Mouse (Mus musculus) ES-Bruce4 (cell line): ENCODE measurements around the gene Ndufa11. TPM values are rescaled to one million over a fixed set of nuclear protein-coding genes. Genes with fewer than 3 reads are reported as not detected.

ENCODE experiments used
- H3K27ac ChIP-seq: 2 replicates; pipeline ENCODE4 v1.5.1; 2012; ENCODE audit warnings: low read length, inconsistent platforms; ENCODE audit not compliant: insufficient read depth
- H3K27me3 ChIP-seq: 2 replicates; pipeline ENCODE4 v1.6.1; 2012; ENCODE audit warnings: mild to moderate bottlenecking, low read length, inconsistent platforms; ENCODE audit not compliant: control insufficient read depth, poor library complexity, insufficient read depth, severe bottlenecking
- H3K36me3 ChIP-seq: 2 replicates; pipeline ENCODE4 v1.6.1; 2012; ENCODE audit warnings: inconsistent platforms, mild to moderate bottlenecking, low read length, moderate library complexity; ENCODE audit not compliant: control insufficient read depth, poor library complexity, insufficient read depth, severe bottlenecking
- H3K4me1 ChIP-seq: one replicate; pipeline ENCODE4 v1.8.1; 2011; ENCODE audit warnings: low read length; ENCODE audit not compliant: control insufficient read depth, insufficient read depth
- H3K4me3 ChIP-seq: 2 replicates; pipeline ENCODE4 v1.5.1; 2011; ENCODE audit warnings: low read depth, mild to moderate bottlenecking, low read length
- H3K9ac ChIP-seq: 2 replicates; pipeline ENCODE4 v1.6.1; 2012; ENCODE audit warnings: low read depth, mild to moderate bottlenecking, inconsistent platforms; ENCODE audit not compliant: poor library complexity, severe bottlenecking
- H3K9me3 ChIP-seq: replicated peaks from 2 replicates; pipeline ENCODE4 v1.6.1; 2012; ENCODE audit warnings: mild to moderate bottlenecking, low read length, inconsistent platforms; ENCODE audit not compliant: control insufficient read depth, poor library complexity, insufficient read depth, severe bottlenecking
- CTCF ChIP-seq: IDR thresholded peaks from one replicate; pipeline ENCODE4 v1.8.1; 2011; ENCODE audit warnings: low read depth, low read length
- EP300 ChIP-seq: IDR thresholded peaks from 2 replicates; pipeline ENCODE4 v1.6.1; 2011; ENCODE audit warnings: low read depth, low read length; ENCODE audit not compliant: insufficient read depth
- POLR2A ChIP-seq: IDR thresholded peaks from one replicate; pipeline ENCODE4 v1.8.1; 2011; ENCODE audit warnings: low read length; ENCODE audit not compliant: insufficient read depth
- polyA plus RNA-seq: library from polyadenylated mRNA; stranded (reverse); fragments of >200 nt; gene quantifications from 2 replicates; pipeline ENCODE4 v1.2.4, GENCODE M21; 2011; ENCODE audit warnings: low read depth; ENCODE audit not compliant: missing spikeins, insufficient read depth, insufficient read length

Ndufa11 gene
- polyA plus RNA-seq, 1 experiment, result 152 TPM

DNA sequence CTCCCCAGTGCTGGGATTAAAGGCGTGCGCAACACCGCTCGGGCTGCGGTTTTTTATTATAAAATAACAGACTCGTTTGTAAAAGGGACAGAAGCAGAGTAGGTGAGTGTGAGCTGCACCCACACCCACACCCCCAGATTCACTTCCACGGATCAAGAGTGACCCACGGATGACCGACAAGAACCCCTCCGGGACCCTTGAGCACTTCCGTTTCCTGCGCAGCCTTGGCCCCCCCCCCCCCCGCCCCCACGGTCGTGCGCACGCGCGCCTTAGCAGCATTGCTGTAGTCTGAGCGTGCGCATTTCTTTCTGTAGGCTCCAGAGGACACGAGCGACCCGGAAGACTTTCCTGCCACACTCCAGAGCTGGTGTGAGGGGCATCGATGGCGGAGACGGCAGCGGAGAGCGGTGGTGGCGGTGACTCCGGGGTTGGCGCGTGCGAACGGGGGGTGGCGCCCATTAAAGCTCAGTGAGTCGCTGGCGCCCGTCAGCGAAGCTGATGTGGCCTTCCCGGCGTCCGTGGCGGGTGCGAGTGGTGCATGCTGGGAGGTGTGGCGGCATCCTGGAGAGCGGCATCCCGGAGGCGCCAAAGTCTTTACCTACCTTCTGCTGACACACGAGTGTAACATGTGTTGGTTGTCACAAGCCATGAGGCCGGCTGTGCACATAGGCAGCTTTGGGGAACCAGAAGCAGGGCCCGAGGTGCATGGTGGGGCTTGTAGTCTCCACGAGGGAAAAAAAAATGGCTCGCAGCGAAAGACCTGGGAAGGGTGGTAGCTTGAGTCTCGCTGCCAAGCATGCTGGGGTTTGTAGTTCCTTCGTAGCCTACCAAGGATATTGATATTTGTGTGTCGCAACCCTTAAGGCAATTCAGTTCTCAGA, 47.1 kb downstream of the Ndufa11 start, which contains the start of gene Dus3l:
Gene Dus3l (plus strand): TSS at position 284 of the 881 bp plus-strand sequence.
- no peaks in the 10 kb centered on the region; the same call in 1 of the 2 replicates for H3K36me3 ChIP-seq
- H3K9me3 ChIP-seq, result no peaks in the 10 kb centered on the region
- peak within 1 kb of the TSS; percentile 92 for H3K9ac ChIP-seq
- H3K27me3 ChIP-seq, result no peaks in the 10 kb centered on the region
- no peaks in the 10 kb centered on the region for H3K4me1 ChIP-seq
- H3K27ac ChIP-seq, result peak within 1 kb of the TSS; percentile 72
- no peak for TF ChIP-seq CTCF
- peak; percentile 52 for TF ChIP-seq POLR2A
- peak within 1 kb of the TSS; percentile 92 for H3K4me3 ChIP-seq

DNA sequence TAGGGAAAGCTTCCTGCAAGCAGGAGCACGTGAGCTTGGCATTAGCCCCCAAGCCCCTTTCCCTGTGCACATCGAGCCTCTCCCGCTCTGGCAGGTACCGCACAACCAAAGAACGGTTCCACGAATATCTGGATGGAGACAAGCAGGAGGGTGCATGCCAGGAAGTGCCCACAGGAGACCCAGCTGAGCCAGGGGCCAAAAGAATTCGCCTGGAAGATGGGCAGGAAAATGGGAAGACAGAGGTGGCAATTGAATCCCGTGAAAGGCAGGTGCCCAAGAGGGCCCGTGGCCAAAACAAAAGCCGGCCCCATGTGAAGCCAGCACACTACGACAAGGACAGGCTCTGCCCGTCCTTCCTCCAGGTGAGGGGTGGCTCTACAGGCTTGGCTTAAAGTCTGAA, 47.9 kb downstream of the Ndufa11 start:
- H3K4me1 ChIP-seq, result no peaks in the 10 kb centered on the region
- H3K36me3 ChIP-seq, result no peaks in the 10 kb centered on the region; the same call in 1 of the 2 replicates
- no peaks in the 10 kb centered on the region for H3K27me3 ChIP-seq
- H3K4me3 ChIP-seq, result peak overlapping the region; percentile 92
- peak overlapping the region; percentile 92 for H3K9ac ChIP-seq
- no peaks in the 10 kb centered on the region for H3K9me3 ChIP-seq
- H3K27ac ChIP-seq, result no peak overlapping the region
- no peak for TF ChIP-seq CTCF
- TF ChIP-seq EP300, result no peak
- no peak for TF ChIP-seq POLR2A

DNA sequence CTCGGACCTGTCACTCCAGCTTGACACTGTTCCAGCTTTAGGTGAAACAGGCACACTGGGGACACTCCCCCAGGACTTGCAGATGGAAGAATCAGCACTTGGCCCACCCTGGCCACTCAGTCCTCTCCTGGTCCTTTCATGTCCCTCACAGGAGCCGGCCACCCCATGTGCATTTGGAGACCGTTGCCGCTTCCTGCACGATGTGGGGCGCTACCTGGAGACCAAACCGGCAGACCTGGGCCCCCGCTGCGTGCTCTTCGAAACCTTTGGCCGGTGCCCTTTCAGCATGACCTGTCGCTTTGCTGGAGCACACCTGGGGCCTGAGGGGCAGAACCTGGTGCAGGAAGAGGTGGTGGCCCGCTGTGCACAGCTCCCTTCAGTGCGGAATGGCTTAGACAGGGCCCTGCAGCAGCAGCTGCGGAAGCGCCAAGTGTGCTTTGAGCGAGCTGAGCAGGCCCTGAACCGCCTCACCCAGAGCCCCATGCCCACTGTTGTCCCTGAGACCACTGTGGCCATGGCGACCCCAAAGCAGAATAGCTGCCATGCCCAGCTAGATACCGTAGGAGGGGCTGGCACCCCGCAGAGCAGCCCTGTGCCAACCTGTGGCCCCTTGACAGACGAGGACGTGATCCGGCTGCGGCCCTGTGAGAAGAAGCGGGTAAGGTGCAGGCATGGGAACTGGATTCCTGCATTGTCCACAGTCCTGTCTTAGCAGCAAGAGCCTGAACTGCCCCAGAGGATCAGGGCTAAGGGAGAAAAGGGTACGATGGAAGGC, 49.3 kb downstream of the Ndufa11 start:
- Histone ChIP-seq H3K27me3 (no peaks in the 10 kb centered on the region), H3K36me3 (no peaks in the 10 kb centered on the region; the same call in 1 of the 2 replicates), H3K4me1 (no peaks in the 10 kb centered on the region), H3K9me3 (no peaks in the 10 kb centered on the region), H3K27ac (no peak overlapping the region), H3K9ac (no peak overlapping the region), H3K4me3 (no peak overlapping the region)
- no peak for TF ChIP-seq EP300

DNA sequence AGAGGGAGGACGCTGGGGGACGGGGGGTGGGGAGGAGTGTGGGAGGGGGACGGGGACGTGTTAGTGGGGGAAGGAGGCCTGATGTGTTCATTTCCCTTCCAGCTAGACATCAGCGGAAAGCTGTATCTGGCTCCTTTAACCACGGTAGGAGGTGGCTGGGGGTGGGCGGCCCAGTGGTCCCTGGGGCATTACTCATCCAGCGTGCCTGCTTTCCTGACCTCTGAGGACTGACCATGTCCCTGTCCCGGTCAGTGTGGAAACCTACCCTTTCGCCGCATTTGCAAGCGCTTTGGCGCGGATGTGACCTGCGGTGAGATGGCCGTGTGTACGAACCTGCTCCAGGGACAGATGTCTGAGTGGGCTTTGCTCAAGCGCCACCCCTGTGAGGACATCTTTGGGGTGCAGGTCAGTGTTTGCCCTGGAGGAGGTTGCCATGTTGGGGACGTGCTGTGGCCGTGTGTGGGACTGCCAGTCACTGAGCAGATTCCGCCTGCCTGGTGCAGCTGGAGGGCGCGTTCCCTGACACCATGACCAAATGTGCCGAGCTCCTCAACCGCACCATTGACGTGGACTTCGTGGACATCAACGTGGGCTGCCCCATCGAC, 50.1 kb downstream of the Ndufa11 start:
- Histone ChIP-seq H3K9ac (no peak overlapping the region), H3K36me3 (no peaks in the 10 kb centered on the region; the same call in 1 of the 2 replicates), H3K27ac (no peak overlapping the region), H3K4me1 (no peaks in the 10 kb centered on the region), H3K4me3 (no peak overlapping the region), H3K9me3 (no peaks in the 10 kb centered on the region), H3K27me3 (no peaks in the 10 kb centered on the region)
- TF ChIP-seq CTCF (no peak), EP300 (no peak), POLR2A (no peak)

DNA sequence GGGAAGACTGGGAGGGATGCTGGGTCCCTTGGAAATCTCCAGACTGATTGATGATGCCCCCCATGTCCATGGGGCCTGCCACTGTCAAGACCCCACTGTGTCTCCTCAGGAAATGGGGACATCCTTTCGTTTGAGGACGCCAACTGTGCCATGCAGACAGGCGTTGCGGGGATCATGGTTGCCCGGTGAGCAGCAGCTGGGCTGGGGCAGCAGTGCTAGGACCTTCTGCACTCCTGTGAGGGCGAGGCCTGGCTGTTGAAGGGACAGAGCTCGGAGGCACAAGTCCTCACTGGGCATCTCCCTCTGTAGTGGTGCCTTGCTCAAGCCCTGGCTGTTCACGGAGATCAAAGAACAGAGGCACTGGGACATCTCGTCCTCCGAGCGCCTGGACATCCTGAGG, 51.4 kb downstream of the Ndufa11 start:
- TF ChIP-seq POLR2A (no peak), CTCF (no peak)
- no peak overlapping the region for H3K4me3 ChIP-seq
- H3K27me3 ChIP-seq, result no peaks in the 10 kb centered on the region
- no peaks in the 10 kb centered on the region; the same call in 1 of the 2 replicates for H3K36me3 ChIP-seq
- H3K9me3 ChIP-seq, result no peaks in the 10 kb centered on the region
- H3K4me1 ChIP-seq, result no peaks in the 10 kb centered on the region
- no peak overlapping the region for H3K9ac ChIP-seq
- H3K27ac ChIP-seq, result no peak overlapping the region
